Mouse (Mus musculus) CH12.LX (cell line): ENCODE results near the gene Tmem131l. TPM values are rescaled to one million over a fixed set of nuclear protein-coding genes. Genes with fewer than 3 reads are reported as not detected.

ENCODE experiments used
- DNase-seq: peaks from one replicate; pipeline ENCODE4 v3.0.0-alpha.2; 2013; ENCODE audit errors: extremely low read depth
- H3K27ac ChIP-seq: 2 replicates; pipeline ENCODE4 v1.5.1; 2012; ENCODE audit warnings: low read depth, mild to moderate bottlenecking, control low read depth, moderate library complexity; ENCODE audit not compliant: insufficient read depth
- H3K27me3 ChIP-seq: replicated peaks from 2 replicates; pipeline ENCODE3; 2012; ENCODE audit warnings: inconsistent platforms
- H3K36me3 ChIP-seq, 2 experiments: replicated peaks in 1 of 2; 2 replicates each; pipeline versions ENCODE3 to v1.6.1; 2012; ENCODE audit warnings: inconsistent platforms in 1 of 2, low read length in 1 of 2, mild to moderate bottlenecking in 1 of 2, mixed read lengths in 1 of 2, moderate library complexity in 1 of 2; ENCODE audit not compliant: control insufficient read depth in 1 of 2, insufficient read depth in 1 of 2
- H3K4me1 ChIP-seq, 2 experiments: 2 replicates each; pipeline ENCODE4 v1.6.1; 2012; ENCODE audit warnings: inconsistent platforms in 1 of 2, moderate library complexity in 1 of 2; ENCODE audit not compliant: insufficient read depth in 2 of 2, control insufficient read depth in 1 of 2
- H3K4me2 ChIP-seq: 2 replicates; pipeline ENCODE4 v1.6.1; 2012; ENCODE audit warnings: low read depth, mild to moderate bottlenecking, control low read depth; ENCODE audit not compliant: poor library complexity, insufficient read depth, severe bottlenecking
- H3K4me3 ChIP-seq, 3 experiments: fragments of 150-350 bp in 1 of 3; sonication (generic) in 1 of 3; replicated peaks in 1 of 3; 2 replicates each; pipeline versions ENCODE3 to v1.5.1; 2011 to 2012; ENCODE audit warnings: low read depth in 2 of 3, low read length in 2 of 3, mild to moderate bottlenecking in 2 of 3, moderate library complexity in 2 of 3, control low read depth in 1 of 3, improper control_type of control experiment in 1 of 3, inconsistent platforms in 1 of 3, mixed read lengths in 1 of 3; ENCODE audit not compliant: poor library complexity in 1 of 3
- H3K79me2 ChIP-seq: replicated peaks from 2 replicates; pipeline ENCODE4 v1.6.1; 2012; ENCODE audit warnings: mild to moderate bottlenecking, moderate library complexity; ENCODE audit not compliant: control insufficient read depth, poor library complexity, insufficient read depth, severe bottlenecking; ENCODE audit errors: extremely low read depth
- H3K9ac ChIP-seq: 2 replicates; pipeline ENCODE4 v1.6.1; 2012; ENCODE audit warnings: low read depth, mild to moderate bottlenecking, control low read depth, moderate library complexity; ENCODE audit not compliant: insufficient read depth
- H3K9me3 ChIP-seq: replicated peaks from 2 replicates; pipeline ENCODE3; 2012; ENCODE audit warnings: low read length, inconsistent platforms, mixed read lengths
- BHLHE40 ChIP-seq: IDR thresholded peaks from 2 replicates; pipeline ENCODE4 v1.6.1; 2011; ENCODE audit warnings: mild to moderate bottlenecking, low read depth, low read length, improper control_type of control experiment
- CTCF ChIP-seq, 2 experiments: IDR thresholded peaks in 1 of 2; conservative IDR thresholded peaks in 1 of 2; 2 replicates each; pipeline ENCODE4 v1.5.1; 2011 to 2012; ENCODE audit warnings: low read depth in 2 of 2, low read length in 2 of 2, improper control_type of control experiment in 1 of 2, inconsistent platforms in 1 of 2, mild to moderate bottlenecking in 1 of 2, moderate library complexity in 1 of 2
- ELF1 ChIP-seq: IDR thresholded peaks from 2 replicates; pipeline ENCODE4 v1.6.1; 2014; ENCODE audit warnings: low read depth, mild to moderate bottlenecking, inconsistent platforms, low read length, improper control_type of control experiment
- JUND ChIP-seq: conservative IDR thresholded peaks from 2 replicates; pipeline ENCODE4 v1.6.1; 2011; ENCODE audit warnings: low read depth, low read length, improper control_type of control experiment
- NELFE ChIP-seq: IDR thresholded peaks from 2 replicates; pipeline ENCODE4 v1.6.1; 2011; ENCODE audit warnings: low read depth, low read length, improper control_type of control experiment
- NRF1 ChIP-seq: IDR thresholded peaks from 2 replicates; pipeline ENCODE4 v1.6.1; 2014; ENCODE audit warnings: low read depth, mild to moderate bottlenecking, inconsistent platforms, low read length, improper control_type of control experiment, moderate library complexity
- POLR2A ChIP-seq: IDR thresholded peaks from 2 replicates; pipeline ENCODE4 v1.6.1; 2011; ENCODE audit warnings: low read depth, mild to moderate bottlenecking, improper control_type of control experiment, low read length
- POLR2AphosphoS2 ChIP-seq: IDR thresholded peaks from 2 replicates; pipeline ENCODE4 v1.6.1; 2011; ENCODE audit warnings: low read depth, low read length, improper control_type of control experiment
- RAD21 ChIP-seq: IDR thresholded peaks from 2 replicates; pipeline ENCODE4 v1.6.1; 2011; ENCODE audit warnings: low read depth, mild to moderate bottlenecking, low read length, improper control_type of control experiment, moderate library complexity
- SIN3A ChIP-seq: IDR thresholded peaks from 2 replicates; pipeline ENCODE4 v1.6.1; 2012; ENCODE audit warnings: low read length, improper control_type of control experiment, inconsistent platforms
- TCF12 ChIP-seq: IDR thresholded peaks from 2 replicates; pipeline ENCODE4 v1.6.1; 2014; ENCODE audit warnings: low read depth, mild to moderate bottlenecking, inconsistent platforms, low read length, improper control_type of control experiment
- UBTF ChIP-seq: IDR thresholded peaks from 2 replicates; pipeline ENCODE4 v1.6.1; 2012; ENCODE audit warnings: low read depth, mild to moderate bottlenecking, inconsistent platforms, low read length, improper control_type of control experiment, moderate library complexity
- USF1 ChIP-seq: IDR thresholded peaks from 2 replicates; pipeline ENCODE4 v1.6.1; 2014; ENCODE audit warnings: low read depth, mild to moderate bottlenecking, inconsistent platforms, low read length, improper control_type of control experiment
- USF2 ChIP-seq: conservative IDR thresholded peaks from 2 replicates; pipeline ENCODE4 v1.6.1; 2011; ENCODE audit warnings: low read depth, low read length, improper control_type of control experiment
- ZC3H11A ChIP-seq: IDR thresholded peaks from 2 replicates; pipeline ENCODE4 v1.6.1; 2012; ENCODE audit warnings: low read depth, mild to moderate bottlenecking, inconsistent platforms, low read length, improper control_type of control experiment
- ZKSCAN1 ChIP-seq: IDR thresholded peaks from 2 replicates; pipeline ENCODE4 v1.6.1; 2012; ENCODE audit warnings: low read depth, inconsistent platforms, low read length, improper control_type of control experiment, borderline replicate concordance
- dilution Hi-C: fragments of 300-500 bp; cut with MboI; formaldehyde crosslinking; loops from 2 replicates; pipeline ENCODE4 v1.14.3; 2020; ENCODE audit warnings: low sequenced_read_pairs; ENCODE audit not compliant: extremely low pct_unique_long_range_greater_than_20kb, extremely low pct_ligation_motif_present
- in situ Hi-C: fragments of 300-500 bp; cut with MboI; formaldehyde crosslinking; loops from 3 replicates; pipeline ENCODE4 v1.14.3; 2019; ENCODE audit warnings: low sequenced_read_pairs, low pct_ligation_motif_present, low pct_unique_long_range_greater_than_20kb, mixed read lengths
- polyA plus RNA-seq: library from polyadenylated mRNA; unstranded; fragments of >175 nt; gene quantifications from 2 replicates; pipeline ENCODE4 v1.2.1, GENCODE M21; 2012; ENCODE audit warnings: low read depth; ENCODE audit not compliant: insufficient read length
- total RNA-seq, 2 experiments: library from RNA; depleted of rRNA; stranded (reverse); fragments of 300-350 nt in 1 of 2; fragments of >200 nt in 1 of 2; gene quantifications; 2 replicates each; pipeline ENCODE4 v1.2.3; 2012 to 2014

The Tmem131l gene
- total and polyA plus RNA-seq, 3 experiments, result 32.7 to 89.7 (median 37.1) TPM

- H3K79me2 ChIP-seq, result no peaks in the 10 kb centered on the region
- TF ChIP-seq RAD21 (no peak), NRF1 (no peak), ZKSCAN1 (no peak), SIN3A (no peak)
- TF ChIP-seq, all 38 proteins: peak for 0
- H3K9me3 ChIP-seq, result no peaks in the 10 kb centered on the region
- dilution Hi-C loops (no loop called here), in situ Hi-C loops (loop anchor here (25.0 kb wide), 1 partner anchor 169 kb away; no protein-coding TSS in a partner anchor)
- no peak overlapping the region for H3K9ac ChIP-seq
- peaks cover under 1 to 44% of the 10 kb centered on the region in 2 experiments for H3K4me1 ChIP-seq
- H3K27ac ChIP-seq, result no peak overlapping the region
- no peak overlapping the region for H3K4me2 ChIP-seq
- H3K4me3 ChIP-seq, result no peak overlapping the region
- peak; percentile 19 for DNase-seq
- peaks cover 30 to 79% of the 10 kb centered on the region in 2 experiments for H3K36me3 ChIP-seq
- no peaks in the 10 kb centered on the region for H3K27me3 ChIP-seq
Measured at GRCm38 (mm10) chr3:83943691-83944090, 96.3 kb downstream of the Tmem131l start.

DNA sequence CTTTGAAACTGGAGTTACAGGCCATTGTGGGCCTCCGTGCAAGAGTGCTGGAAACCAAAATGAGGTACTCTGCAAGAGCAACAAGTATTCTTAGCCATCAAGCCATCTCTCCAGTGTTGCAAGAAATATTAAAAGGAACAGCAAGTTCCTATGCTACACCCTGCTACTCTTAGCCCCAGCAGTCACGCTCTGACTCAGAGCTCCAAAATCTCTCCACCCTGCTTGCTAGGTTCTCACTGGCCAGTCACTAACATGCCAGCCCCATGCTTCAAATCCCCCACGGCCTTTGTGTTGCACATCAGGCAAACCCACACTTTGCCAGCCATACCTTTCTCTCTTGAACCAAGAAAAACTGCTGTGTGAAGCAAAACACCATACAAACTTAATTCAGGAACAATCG, 96.8 kb downstream of the Tmem131l start:
- dilution Hi-C loops, result no loop called here
- in situ Hi-C loops, result loop anchor here (25.0 kb wide), 1 partner anchor 169 kb away; no protein-coding TSS in a partner anchor
- no peak for TF ChIP-seq USF2
- TF ChIP-seq UBTF, result no peak
- TF ChIP-seq POLR2A, result no peak
- TF ChIP-seq POLR2AphosphoS2, result no peak
- TF ChIP-seq NELFE, result no peak
- no peak for TF ChIP-seq ZC3H11A
- TF ChIP-seq CTCF (conservative IDR thresholded peaks at IDR 0.05 in 1 of 2, IDR thresholded peaks at IDR 0.05 in 1 of 2; ENCODE audit: low read depth in 2 of 2, low read length in 2 of 2), result no peak
- no peak for TF ChIP-seq BHLHE40
- TF ChIP-seq, all 38 proteins: peak for 0
- H3K9ac ChIP-seq, result no peak overlapping the region
- DNase-seq, result no peak
- no peaks in the 10 kb centered on the region for H3K79me2 ChIP-seq
- no peaks in the 10 kb centered on the region for H3K27me3 ChIP-seq
- H3K4me2 ChIP-seq, result no peak overlapping the region
- no peak overlapping the region for H3K27ac ChIP-seq
- no peak overlapping the region for H3K4me3 ChIP-seq
- peaks cover 33 to 79% of the 10 kb centered on the region in 2 experiments for H3K36me3 ChIP-seq
- no peaks in the 10 kb centered on the region for H3K9me3 ChIP-seq
- H3K4me1 ChIP-seq, result peaks cover 0 to 39% of the 10 kb centered on the region in 2 experiments; a peak in 3 of 4 replicates

- Histone ChIP-seq H3K79me2 (no peaks in the 10 kb centered on the region), H3K9ac (no peak overlapping the region), H3K4me1 (peaks cover 0 to 26% of the 10 kb centered on the region in 2 experiments; a peak in 2 of 4 replicates), H3K27me3 (no peaks in the 10 kb centered on the region), H3K4me3 (no peak overlapping the region), H3K9me3 (no peaks in the 10 kb centered on the region), H3K4me2 (no peak overlapping the region), H3K27ac (no peak overlapping the region), H3K36me3 (peaks cover 40 to 83% of the 10 kb centered on the region in 2 experiments)
- TF ChIP-seq TCF12 (no peak), ELF1 (no peak), USF1 (no peak), JUND (no peak)
- dilution Hi-C loops (no loop called here), in situ Hi-C loops (loop anchor here (25.0 kb wide), 1 partner anchor 170 kb away; no protein-coding TSS in a partner anchor)
- DNase-seq, result no peak
Measured at GRCm38 (mm10) chr3:83941921-83942320, 98.1 kb downstream of the Tmem131l start.
